Mouse (Mus musculus) midbrain, embryonic 14.5 days (tissue): ENCODE data around the gene Stim1. TPM values are rescaled to one million over a fixed set of nuclear protein-coding genes. Genes with fewer than 3 reads are reported as not detected.
A peak's percentile ranks its signal among the peaks of the same experiment; 100 is the strongest.

Experiments
- ATAC-seq: fragments of 200-750 bp; cut with Nextera tagmentation; 2 replicates; pipeline ENCODE4 v1.8.0; 2017; ENCODE audit warnings: moderate number of reproducible peaks, moderate library complexity; ENCODE audit not compliant: low FRiP score, low TSS enrichment
- DNase-seq: peaks from one replicate; pipeline ENCODE4 v3.0.0-alpha.2; 2015
- H3K27ac ChIP-seq: fragments of 300-500 bp; sonication (generic); replicated peaks from 2 replicates; pipeline ENCODE4 v1.5.1; 2014; ENCODE audit warnings: mild to moderate bottlenecking, low read depth, low read length, moderate library complexity
- H3K27me3 ChIP-seq: fragments of 300-500 bp; sonication (generic); 2 replicates; pipeline ENCODE4 v1.6.1; 2014; ENCODE audit warnings: low read length, control low read depth, mixed read lengths; ENCODE audit not compliant: control insufficient read depth, insufficient read depth
- H3K36me3 ChIP-seq: fragments of 300-500 bp; sonication (generic); 2 replicates; pipeline ENCODE4 v1.6.1; 2014; ENCODE audit warnings: low read length, control low read depth; ENCODE audit not compliant: control insufficient read depth, insufficient read depth
- H3K4me1 ChIP-seq: fragments of 300-500 bp; sonication (generic); 2 replicates; pipeline ENCODE4 v1.6.1; 2014; ENCODE audit warnings: mild to moderate bottlenecking, antibody characterized with exemption, low read length, control low read depth; ENCODE audit not compliant: control insufficient read depth, insufficient read depth
- H3K4me2 ChIP-seq: fragments of 300-500 bp; sonication (generic); 2 replicates; pipeline ENCODE4 v1.6.1; 2014; ENCODE audit warnings: mild to moderate bottlenecking, low read length, moderate library complexity
- H3K4me3 ChIP-seq: fragments of 300-500 bp; sonication (generic); replicated peaks from 2 replicates; pipeline ENCODE4 v1.5.1; 2014; ENCODE audit warnings: low read depth, low read length
- H3K9ac ChIP-seq: fragments of 300-500 bp; sonication (generic); replicated peaks from 2 replicates; pipeline ENCODE4 v1.6.1; 2014; ENCODE audit warnings: mild to moderate bottlenecking, low read length, moderate library complexity
- H3K9me3 ChIP-seq: fragments of 300-500 bp; sonication (generic); 2 replicates; pipeline ENCODE4 v1.6.1; 2016; ENCODE audit warnings: low read length, control low read depth, mixed read lengths; ENCODE audit not compliant: control insufficient read depth
- WGBS: fragments of 180-500 bp; shearing (Covaris S2); extraction: QIAGEN DNeasy Blood & Tissue Kit; methylation state at CpG from one replicate; pipeline ENCODE4 v1.1.7; 2014; 5-methylcytosine and 5-hydroxymethylcytosine counted together
- polyA plus RNA-seq: library from polyadenylated mRNA; unstranded; fragments of >200 nt; fragmentation: Nextera tagmentation; extraction: Ambion mirVana; gene quantifications from 2 replicates; pipeline ENCODE4 v1.2.1, GENCODE M21; 2014

Stim1 gene
- polyA plus RNA-seq, 1 experiment from 2014 or later: 11.3 TPM

DNA sequence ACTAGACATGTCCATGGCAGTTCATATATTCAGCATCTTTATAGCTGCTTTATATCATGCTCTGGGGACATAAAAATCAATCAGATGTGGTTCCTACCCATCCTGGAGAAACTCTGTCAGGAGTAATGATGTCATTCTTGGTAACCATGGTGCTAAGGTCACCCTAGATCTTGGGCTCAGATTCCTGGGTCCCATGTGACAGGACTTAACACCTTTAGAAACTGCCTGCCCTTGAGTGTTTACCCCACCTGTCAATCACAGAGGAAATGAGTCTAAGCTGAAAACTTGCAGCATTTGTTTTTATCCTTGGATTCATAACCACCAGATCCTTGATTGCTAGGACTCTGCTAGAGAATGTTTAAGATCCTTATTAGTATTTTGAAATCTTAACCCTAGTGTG, 58.7 kb downstream of the Stim1 start:
- Histone ChIP-seq H3K4me3 (no peak overlapping the region), H3K4me2 (no peak overlapping the region), H3K4me1 (no peaks in the 10 kb centered on the region), H3K27me3 (no peaks in the 10 kb centered on the region), H3K27ac (no peak overlapping the region), H3K9me3 (no peaks in the 10 kb centered on the region), H3K36me3 (no peaks in the 10 kb centered on the region), H3K9ac (no peak overlapping the region)
- no peak for DNase-seq
- ATAC-seq: no peak

DNA sequence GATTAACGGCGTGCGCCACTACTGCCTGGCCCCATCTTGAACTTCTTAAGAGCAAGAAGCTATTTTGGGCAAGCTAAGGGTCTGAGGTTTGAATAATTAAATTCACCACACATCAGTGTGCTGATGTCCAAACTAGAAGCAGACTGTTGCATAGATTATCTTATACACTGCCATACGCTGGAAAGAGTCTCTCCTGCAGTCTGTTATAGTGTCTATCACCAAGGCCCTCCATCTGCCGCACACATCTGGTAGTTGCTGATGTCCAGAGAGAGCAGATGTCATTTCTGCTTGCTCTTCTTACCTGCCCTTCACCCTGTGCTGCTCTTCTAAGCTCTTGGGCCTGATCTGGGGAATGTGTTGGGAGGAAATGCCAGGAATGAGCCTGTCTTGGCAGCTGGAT, 62.7 kb downstream of the Stim1 start:
- ATAC-seq (no peak), DNase-seq (no peak)
- no peak overlapping the region for H3K9ac ChIP-seq
- no peaks in the 10 kb centered on the region for H3K27me3 ChIP-seq
- no peak overlapping the region for H3K4me2 ChIP-seq
- WGBS: 95% methylated on average over 5 of the region's 5 CpGs
- H3K4me1 ChIP-seq: no peaks in the 10 kb centered on the region
- no peak overlapping the region for H3K4me3 ChIP-seq
- H3K9me3 ChIP-seq: no peaks in the 10 kb centered on the region
- H3K27ac ChIP-seq: no peak overlapping the region
- H3K36me3 ChIP-seq: no peaks in the 10 kb centered on the region

DNA sequence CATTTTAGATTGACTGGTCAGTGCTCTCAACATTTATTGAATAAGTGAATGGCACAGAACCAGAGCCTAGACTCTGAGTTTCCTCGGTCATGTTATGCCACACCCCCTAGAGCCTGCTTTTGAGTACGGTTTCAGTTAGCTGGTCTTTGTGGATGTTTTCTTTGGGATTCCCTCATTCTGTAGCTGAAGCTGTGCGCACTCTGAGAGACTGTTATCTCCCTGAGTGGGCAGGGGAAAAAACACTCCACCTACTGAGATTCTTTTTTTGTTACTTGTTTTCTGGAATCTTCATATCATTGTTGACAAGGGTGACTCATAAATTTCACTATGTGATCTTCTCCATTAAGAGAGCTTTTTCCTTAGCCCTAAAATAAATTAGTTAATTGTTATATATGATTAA, 63.9 kb downstream of the Stim1 start:
- DNase-seq: no peak
- Histone ChIP-seq H3K4me2 (no peak overlapping the region), H3K27ac (no peak overlapping the region), H3K4me3 (no peak overlapping the region), H3K4me1 (no peaks in the 10 kb centered on the region), H3K9ac (no peak overlapping the region), H3K36me3 (no peaks in the 10 kb centered on the region), H3K9me3 (no peaks in the 10 kb centered on the region), H3K27me3 (no peaks in the 10 kb centered on the region)
- ATAC-seq: no peak
- 77% methylated on average over 3 of the region's 3 CpGs for WGBS

DNA sequence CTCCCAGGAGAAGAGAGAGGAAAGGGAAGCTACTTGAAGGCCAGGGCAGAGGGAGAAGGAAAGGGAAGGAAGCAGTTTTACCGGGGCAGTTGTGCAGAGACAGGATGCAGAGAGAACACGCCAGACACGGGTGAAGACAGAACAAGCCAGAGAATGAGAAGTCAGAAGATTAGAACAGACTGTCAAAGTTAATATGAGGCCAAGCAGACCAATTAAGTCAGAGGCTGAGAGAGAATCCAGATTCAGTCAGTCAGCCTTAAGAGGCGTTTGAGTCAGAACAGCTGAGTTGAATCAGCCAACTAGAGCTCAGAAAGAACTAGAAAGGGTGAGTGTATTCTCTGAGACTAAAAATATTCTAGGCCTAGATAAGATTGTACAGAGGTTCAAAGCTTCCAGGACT, 66.1 kb downstream of the Stim1 start:
- Histone ChIP-seq H3K36me3 (no peaks in the 10 kb centered on the region), H3K9me3 (no peaks in the 10 kb centered on the region), H3K4me3 (no peak overlapping the region), H3K4me2 (no peak overlapping the region), H3K9ac (no peak overlapping the region), H3K4me1 (no peaks in the 10 kb centered on the region), H3K27me3 (no peaks in the 10 kb centered on the region), H3K27ac (no peak overlapping the region)
- DNase-seq (no peak), ATAC-seq (no peak)
- WGBS: 90% methylated on average over 4 of the region's 4 CpGs

DNA sequence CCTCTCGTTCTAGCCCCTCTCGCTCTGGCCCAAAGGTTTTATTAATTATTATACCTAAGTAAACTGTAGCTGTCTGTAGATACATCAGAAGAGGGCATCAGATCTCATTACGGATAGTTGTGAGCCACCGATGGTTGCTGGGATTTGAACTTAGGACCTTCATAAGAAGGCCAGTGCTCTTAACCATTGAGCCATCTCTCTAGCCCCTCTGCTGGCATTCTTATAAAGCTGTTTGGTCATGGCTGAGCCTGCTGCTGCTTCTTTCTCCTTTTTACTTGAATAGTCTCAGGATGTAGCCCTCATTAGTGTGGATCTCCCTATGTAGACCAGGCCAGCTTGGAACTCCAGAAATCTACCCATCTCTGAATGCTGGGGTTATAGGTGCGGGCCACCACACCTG, 69.7 kb downstream of the Stim1 start:
- WGBS: 96% methylated on average over 5 of the region's 5 CpGs
- Histone ChIP-seq H3K27me3 (no peaks in the 10 kb centered on the region), H3K27ac (no peak overlapping the region), H3K4me2 (no peak overlapping the region), H3K9me3 (no peaks in the 10 kb centered on the region), H3K4me1 (no peaks in the 10 kb centered on the region), H3K4me3 (no peak overlapping the region), H3K36me3 (no peaks in the 10 kb centered on the region), H3K9ac (no peak overlapping the region)
- DNase-seq (no peak), ATAC-seq (no peak)

DNA sequence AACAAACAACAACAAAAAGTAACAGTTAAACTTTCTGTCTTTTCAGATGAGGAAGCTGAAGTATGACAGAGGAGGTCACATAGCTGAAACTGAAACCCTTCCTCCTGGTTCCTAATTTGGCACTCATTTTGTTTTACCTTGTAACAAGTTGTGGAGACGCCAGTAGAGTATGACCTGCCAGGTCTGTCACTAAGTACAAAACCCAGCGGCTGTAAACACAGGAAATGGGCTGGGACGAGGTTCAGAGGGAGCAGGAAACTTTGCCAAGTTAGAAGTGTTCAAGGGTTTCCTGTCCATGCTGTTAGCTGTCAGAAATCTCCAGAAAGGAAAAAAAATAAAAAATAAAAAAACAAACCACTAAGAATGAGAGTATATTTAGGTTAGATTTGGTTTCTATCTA, 70.3 kb downstream of the Stim1 start:
- Histone ChIP-seq H3K4me2 (no peak overlapping the region), H3K9me3 (no peaks in the 10 kb centered on the region), H3K4me1 (no peaks in the 10 kb centered on the region), H3K9ac (no peak overlapping the region), H3K36me3 (no peaks in the 10 kb centered on the region), H3K27me3 (no peaks in the 10 kb centered on the region), H3K4me3 (no peak overlapping the region), H3K27ac (no peak overlapping the region)
- 81% methylated on average over 3 of the region's 3 CpGs for WGBS
- peak; percentile 7 for DNase-seq
- no peak for ATAC-seq

DNA sequence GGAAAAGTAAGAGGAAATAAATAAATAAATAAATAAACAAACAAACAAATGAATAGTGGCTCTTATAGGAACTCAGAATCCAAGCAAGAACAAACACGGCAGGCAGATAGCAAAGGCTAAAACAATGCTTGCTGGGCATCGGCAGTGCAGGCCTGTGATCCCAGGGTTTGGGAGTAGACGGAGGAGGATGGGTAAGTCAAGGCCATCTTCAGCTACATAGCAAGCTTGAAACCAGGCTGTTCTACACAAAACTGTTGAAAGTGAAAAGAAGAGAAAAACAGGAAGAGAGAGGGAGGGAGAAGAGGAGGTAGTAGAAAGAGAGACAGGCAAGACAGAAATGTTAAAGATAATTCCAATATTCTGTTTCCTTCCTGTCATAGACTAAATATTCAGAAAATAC, 71.3 kb downstream of the Stim1 start:
- Histone ChIP-seq H3K27ac (no peak overlapping the region), H3K27me3 (no peaks in the 10 kb centered on the region), H3K9ac (no peak overlapping the region), H3K4me1 (no peaks in the 10 kb centered on the region), H3K4me2 (no peak overlapping the region), H3K4me3 (no peak overlapping the region), H3K36me3 (no peaks in the 10 kb centered on the region), H3K9me3 (no peaks in the 10 kb centered on the region)
- DNase-seq (no peak), ATAC-seq (no peak)
- WGBS: 94% methylated on average over 3 of the region's 3 CpGs

DNA sequence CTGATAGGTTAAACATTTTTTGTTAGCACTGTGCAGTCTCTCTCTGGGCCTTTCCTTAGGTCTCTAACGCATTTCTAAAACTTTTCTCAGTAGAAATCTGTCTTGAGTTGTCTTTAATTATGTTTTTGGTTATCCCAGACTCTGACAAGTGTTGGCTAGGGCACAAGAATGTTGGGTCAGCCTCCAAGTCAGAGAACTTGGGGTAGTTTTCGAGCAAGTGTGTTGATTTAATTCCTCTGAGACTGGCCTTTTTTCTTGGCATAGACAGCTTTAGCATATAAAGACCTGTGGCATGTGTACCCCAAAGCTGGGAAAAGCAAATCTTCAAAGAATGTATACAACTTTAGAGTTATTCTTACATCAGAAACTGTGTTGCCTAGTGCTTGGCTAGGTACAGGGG, 78.3 kb downstream of the Stim1 start:
- ATAC-seq (no peak), DNase-seq (no peak)
- H3K4me1 ChIP-seq: no peaks in the 10 kb centered on the region
- 88% methylated on average over 2 of the region's 2 CpGs for WGBS
- H3K4me2 ChIP-seq: no peak overlapping the region
- H3K27ac ChIP-seq: no peak overlapping the region
- no peak overlapping the region for H3K9ac ChIP-seq
- H3K9me3 ChIP-seq: no peaks in the 10 kb centered on the region
- no peaks in the 10 kb centered on the region for H3K36me3 ChIP-seq
- H3K27me3 ChIP-seq: no peaks in the 10 kb centered on the region
- H3K4me3 ChIP-seq: no peak overlapping the region

DNA sequence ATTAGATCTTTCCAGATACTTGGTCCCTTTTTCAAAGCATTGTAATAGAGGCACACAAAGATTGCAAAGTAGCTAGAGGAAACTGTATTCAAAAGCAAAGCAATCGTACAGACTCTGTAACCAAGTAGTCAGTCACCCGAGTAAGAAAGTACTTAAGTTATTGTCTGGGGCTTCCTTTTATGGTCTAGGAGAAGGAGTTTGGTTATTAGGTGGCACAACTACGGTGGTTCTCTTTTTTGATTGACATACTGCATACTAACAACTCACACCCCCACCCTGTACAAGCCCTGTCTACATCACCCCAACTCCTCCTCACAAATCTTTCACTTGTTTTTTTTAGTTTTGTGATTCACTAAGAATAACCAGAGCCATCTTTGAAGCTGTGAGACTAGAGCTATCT, 79.7 kb downstream of the Stim1 start:
- no peaks in the 10 kb centered on the region for H3K9me3 ChIP-seq
- H3K36me3 ChIP-seq: no peaks in the 10 kb centered on the region
- DNase-seq (no peak), ATAC-seq (no peak)
- H3K4me3 ChIP-seq: no peak overlapping the region
- 64% methylated on average over 3 of the region's 3 CpGs for WGBS
- H3K27ac ChIP-seq: no peak overlapping the region
- no peak overlapping the region for H3K4me2 ChIP-seq
- no peaks in the 10 kb centered on the region for H3K27me3 ChIP-seq
- no peak overlapping the region for H3K9ac ChIP-seq
- no peaks in the 10 kb centered on the region for H3K4me1 ChIP-seq
